Mouse (Mus musculus): ENCODE measurements around the gene Rfc1. TPM values are rescaled to one million over a fixed set of nuclear protein-coding genes. Genes with fewer than 3 reads are reported as not detected.

Gene Rfc1
- total RNA-seq, 2 experiments from 2014 or later, result 27.5 to 30.4 TPM

GRCm38 (mm10) chr5:65217305-65218269 is 117.9 kb downstream of the Rfc1 start:
- intact Hi-C loops (cut with DNase I), result loop anchor here (10.0 kb wide), 1 partner anchor 333 kb away; no protein-coding TSS in a partner anchor

GRCm38 (mm10) chr5:65213321-65213720 is 122.1 kb downstream of the Rfc1 start:
- DNase-seq (ENCODE audit: low spot score), result no peak
- intact Hi-C loops (cut with DNase I), result loop anchor here (1.0 to 10.0 kb wide), 3 partner anchors 139 to 329 kb away; no protein-coding TSS in a partner anchor

More at GRCm38 (mm10) chr5:65217305-65218269, 117.9 kb downstream of the Rfc1 start:
- no peak for DNase-seq (ENCODE audit: low spot score)

Other genes with a start within 250 kb of the Rfc1 start
- gene Tmem156, start 243.5 kb downstream of the Rfc1 start, total RNA-seq (2021), result not detected
- 10 to 100 TPM; 13.9 to 14.3 TPM for gene Klhl5, start 228.1 kb downstream of the Rfc1 start, total RNA-seq (2021)
- gene Wdr19, start 136.0 kb downstream of the Rfc1 start, total RNA-seq (2021), result 1 to 10 TPM; 2.1 TPM
- under 1 TPM in 1 of 2 experiments, not detected in 1; 0.31 TPM for gene Klb, start 12.6 kb upstream of the Rfc1 start, total RNA-seq (2021)
- gene Rpl9, start 55.8 kb upstream of the Rfc1 start, total RNA-seq (2021), result 100 to 1,000 TPM; 612 to 670 TPM
- gene Lias, start 55.8 kb upstream of the Rfc1 start, total RNA-seq (2021), result 10 to 100 TPM; 50.8 to 52.3 TPM
- 10 to 100 TPM; 16.7 to 17.8 TPM for gene Ugdh, start 100.3 kb upstream of the Rfc1 start, total RNA-seq (2021)
- not detected for gene Gm43552, start 157.2 kb upstream of the Rfc1 start, total RNA-seq (2021)
- 100 to 1,000 TPM in 1 of 2 experiments, 10 to 100 TPM in 1; 91.5 to 105 TPM for gene Smim14, start 201.5 kb upstream of the Rfc1 start, total RNA-seq (2021)
- 10 to 100 TPM; 70.4 to 70.9 TPM for gene Ube2k, start 201.6 kb upstream of the Rfc1 start, total RNA-seq (2021)